Mouse (Mus musculus) myocyte (in vitro differentiated cells): ENCODE measurements at regions not wholly inside any gene's neighbourhood (a gene's known extent, or its start where the extent isn't known, plus 50 kb on each side); places are given as distances from the start of the nearest gene placed in this dataset.

Experiments used
- CEBPB ChIP-seq: IDR thresholded peaks from 2 replicates; pipeline ENCODE4 v1.6.1; 2011; ENCODE audit warnings: mild to moderate bottlenecking, moderate library complexity; ENCODE audit not compliant: poor library complexity, insufficient read depth, severe bottlenecking
- E2F4 ChIP-seq: IDR thresholded peaks from one replicate; pipeline ENCODE4 v1.6.1; 2011; ENCODE audit warnings: mild to moderate bottlenecking, control low read depth, moderate library complexity; ENCODE audit not compliant: insufficient read depth
- MAX ChIP-seq: IDR thresholded peaks from one replicate; pipeline ENCODE4 v1.6.1; 2011; ENCODE audit warnings: low read depth, mild to moderate bottlenecking, control low read depth
- MYOG ChIP-seq, 3 experiments: IDR thresholded peaks; one replicate each; pipeline ENCODE4 v1.6.1; 2011; ENCODE audit warnings: control low read depth in 2 of 3, low read depth in 2 of 3, mild to moderate bottlenecking in 2 of 3; ENCODE audit not compliant: insufficient read length in 2 of 3, control insufficient read depth in 1 of 3, insufficient read depth in 1 of 3
- POLR2A ChIP-seq: IDR thresholded peaks from one replicate; pipeline ENCODE4 v1.6.1; 2011; ENCODE audit warnings: low read depth, mild to moderate bottlenecking, control low read depth, moderate library complexity; ENCODE audit not compliant: insufficient read length
- POLR2AphosphoS2 ChIP-seq: IDR thresholded peaks from one replicate; pipeline ENCODE4 v1.6.1; 2011; ENCODE audit warnings: low read depth, control low read depth; ENCODE audit not compliant: insufficient read length
- REST ChIP-seq: IDR thresholded peaks from one replicate; pipeline ENCODE4 v1.6.1; 2011; ENCODE audit warnings: mild to moderate bottlenecking, control low read depth, moderate library complexity; ENCODE audit not compliant: insufficient read depth, insufficient read length
- TCF12 ChIP-seq: IDR thresholded peaks from one replicate; pipeline ENCODE4 v1.6.1; 2011; ENCODE audit warnings: mild to moderate bottlenecking, control low read depth; ENCODE audit not compliant: poor library complexity, insufficient read depth, severe bottlenecking
- USF1 ChIP-seq: IDR thresholded peaks from one replicate; pipeline ENCODE4 v1.6.1; 2011; ENCODE audit warnings: low read depth, mild to moderate bottlenecking, control low read depth, moderate library complexity

DNA sequence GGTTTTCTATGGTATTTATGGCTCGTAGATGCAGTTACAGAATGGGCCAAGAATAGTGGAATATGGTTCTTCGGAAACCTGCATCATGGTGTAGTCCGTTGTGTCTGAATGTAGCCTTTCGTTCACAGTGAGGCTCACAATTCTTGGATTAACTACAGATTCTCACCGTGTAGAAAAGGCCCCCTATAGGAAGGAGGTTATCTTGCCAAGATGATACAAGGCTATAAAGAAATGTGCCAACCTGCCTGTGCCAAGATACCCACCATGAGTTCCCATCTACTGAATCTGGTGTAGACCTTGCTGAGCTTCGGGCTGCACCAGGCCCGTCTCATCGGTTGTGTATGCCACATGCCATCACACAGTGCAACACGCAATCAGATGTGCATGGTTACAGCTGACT lies 560.2 kb upstream of the Slc35b3 start:
- no peak for TF ChIP-seq POLR2A
- TF ChIP-seq POLR2AphosphoS2 = no peak
- no peak for TF ChIP-seq E2F4
- no peak for TF ChIP-seq MAX
- no peak for TF ChIP-seq MYOG (IDR thresholded peaks at IDR 0.05; ENCODE audit: control insufficient read depth in 1 of 3, insufficient read depth in 1 of 3, insufficient read length in 2 of 3, low read depth in 2 of 3)
- no peak for TF ChIP-seq REST
- no peak for TF ChIP-seq CEBPB
- no peak for TF ChIP-seq USF1
- no peak for TF ChIP-seq TCF12
